Mouse (Mus musculus) limb, embryonic 12.5 days (tissue): ENCODE measurements around the gene Cdk12. TPM values are rescaled to one million over a fixed set of nuclear protein-coding genes. Genes with fewer than 3 reads are reported as not detected.
"Not testable (repeated sequence)": the region's sequence is repeated elsewhere in the genome, so short reads cannot be mapped to it uniquely, and the experiment has no call there.

Source experiments
- ATAC-seq: fragments of 200-750 bp; cut with Nextera tagmentation; 2 replicates; pipeline ENCODE4 v1.8.0; 2017; ENCODE audit warnings: low read depth, moderate TSS enrichment; ENCODE audit not compliant: insufficient number of reproducible peaks, insufficient read depth, low FRiP score, low TSS enrichment
- H3K27ac ChIP-seq: fragments of 300-500 bp; sonication (generic); 2 replicates; pipeline ENCODE4 v1.5.1; 2016; ENCODE audit warnings: mild to moderate bottlenecking, moderate library complexity
- H3K27me3 ChIP-seq: fragments of 300-500 bp; sonication (generic); 2 replicates; pipeline ENCODE4 v1.6.1; 2016; ENCODE audit warnings: mild to moderate bottlenecking, moderate library complexity
- H3K36me3 ChIP-seq: fragments of 300-500 bp; sonication (generic); 2 replicates; pipeline ENCODE4 v1.6.1; 2016; ENCODE audit warnings: mild to moderate bottlenecking, moderate library complexity
- H3K4me1 ChIP-seq: fragments of 300-500 bp; sonication (generic); replicated peaks from 2 replicates; pipeline ENCODE4 v1.6.1; 2016
- H3K4me2 ChIP-seq: fragments of 300-500 bp; sonication (generic); 2 replicates; pipeline ENCODE4 v1.6.1; 2016; ENCODE audit warnings: mild to moderate bottlenecking, moderate library complexity
- H3K4me3 ChIP-seq: fragments of 300-500 bp; sonication (generic); replicated peaks from 2 replicates; pipeline ENCODE4 v1.5.1; 2016; ENCODE audit warnings: mild to moderate bottlenecking
- H3K9ac ChIP-seq: fragments of 300-500 bp; sonication (generic); replicated peaks from 2 replicates; pipeline ENCODE4 v1.6.1; 2016; ENCODE audit warnings: mild to moderate bottlenecking, moderate library complexity
- H3K9me3 ChIP-seq: fragments of 300-500 bp; sonication (generic); 2 replicates; pipeline ENCODE4 v1.6.1; 2016; ENCODE audit warnings: mild to moderate bottlenecking, moderate library complexity
- whole genome bisulfite sequencing: fragments of 180-500 bp; shearing (Covaris S2); methylation state at CpG from one replicate; pipeline ENCODE4 v1.1.7; 2016; 5-methylcytosine and 5-hydroxymethylcytosine counted together
- polyA plus RNA-seq: library from polyadenylated mRNA; unstranded; fragments of >200 nt; fragmentation: Nextera tagmentation; extraction: Ambion mirVana; gene quantifications from 2 replicates; pipeline ENCODE4 v1.2.1, GENCODE M21; 2016

The Cdk12 gene
- 15.1 and 17.0 TPM in 2 replicates for polyA plus RNA-seq

DNA sequence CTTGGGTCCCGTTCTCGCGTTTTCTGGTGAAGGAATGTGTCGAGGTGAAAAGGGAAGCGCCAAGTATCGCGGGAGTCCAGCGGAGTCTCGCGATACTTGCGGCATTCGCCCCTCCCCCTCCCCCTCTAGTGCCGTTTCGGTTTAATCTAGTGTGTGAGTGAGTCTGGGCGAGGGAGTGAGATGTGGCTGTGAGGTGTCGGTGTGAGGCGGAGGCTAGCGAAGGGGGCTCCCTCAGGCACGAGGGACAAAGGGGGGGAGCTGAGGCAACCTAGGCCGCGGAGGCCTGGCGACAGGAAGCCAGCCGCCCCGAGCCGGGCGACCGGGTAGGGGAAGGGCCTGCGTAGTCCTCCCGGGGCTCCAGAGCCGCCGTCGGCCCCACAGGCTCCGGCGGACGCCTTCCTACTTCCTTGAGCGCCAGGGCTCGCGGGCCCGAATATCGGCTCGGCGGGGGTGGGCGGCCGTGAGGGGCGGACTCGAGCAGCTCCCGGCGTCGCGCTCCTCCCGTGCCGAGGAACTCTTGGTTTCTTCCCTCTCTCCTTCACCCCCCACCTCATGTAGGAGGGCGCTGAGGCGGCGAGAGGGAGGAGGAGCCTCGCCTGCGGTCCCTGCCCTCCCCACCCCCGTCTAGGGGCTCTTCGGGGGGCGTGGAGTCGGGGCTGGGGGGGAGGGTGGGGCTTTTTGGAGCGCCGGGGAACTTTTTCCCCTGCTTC is at the start of gene Cdk12:
TSS of gene Cdk12 (plus strand) at position 419 of the 710 bp plus-strand sequence.
- under 1% methylated on average over 59 of the region's 63 CpGs for WGBS

DNA sequence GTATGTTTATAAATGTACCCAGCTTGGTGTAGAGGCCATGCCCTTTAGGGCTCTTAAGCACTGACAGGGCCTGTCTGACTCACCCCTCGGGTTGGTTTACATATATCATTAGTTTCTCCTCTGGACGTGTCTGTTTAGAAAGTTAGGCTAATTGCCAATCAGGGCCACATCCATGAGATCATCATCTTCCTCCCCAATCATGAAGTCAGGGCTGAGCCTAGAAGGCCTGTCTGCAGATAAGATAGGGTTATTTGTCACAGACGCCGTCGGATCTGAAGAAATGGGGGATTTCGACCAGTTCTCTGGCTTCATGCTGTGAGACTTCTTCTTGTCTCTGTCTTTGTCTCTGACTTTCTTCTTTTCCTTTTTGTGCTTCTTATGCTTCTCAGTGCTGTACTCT is 47.8 kb upstream of the Cdk12 start:
- 84% methylated on average over 6 of the region's 6 CpGs for WGBS
- Histone ChIP-seq H3K9me3 (no peaks in the 10 kb centered on the region), H3K9ac (no peak overlapping the region), H3K27ac (no peak overlapping the region), H3K27me3 (no peaks in the 10 kb centered on the region), H3K4me1 (no peaks in the 10 kb centered on the region), H3K4me2 (no peak overlapping the region), H3K36me3 (peaks cover 56% of the 10 kb centered on the region), H3K4me3 (no peak overlapping the region)
- ATAC-seq, result no peak

More for the DNA sequence above, at the start of gene Cdk12:
- ATAC-seq, result peak; percentile 87
- Histone ChIP-seq H3K4me2 (peak within 1 kb of the TSS; percentile 92), H3K4me3 (peak within 1 kb of the TSS; percentile 84), H3K36me3 (peaks cover 15% of the 10 kb centered on the region), H3K27me3 (no peaks in the 10 kb centered on the region), H3K9ac (peak within 1 kb of the TSS; percentile 99), H3K4me1 (peaks cover 11% of the 10 kb centered on the region), H3K27ac (peak within 1 kb of the TSS; percentile 100), H3K9me3 (no peaks in the 10 kb centered on the region)

GRCm38 (mm10) chr11:98168400-98168799 is 34.5 kb upstream of the Cdk12 start:
- WGBS, result 82% methylated on average over 1 of the region's 1 CpGs
- H3K36me3 ChIP-seq, result peaks cover 86% of the 10 kb centered on the region

GRCm38 (mm10) chr11:98182149-98182548 is 20.7 kb upstream of the Cdk12 start:
- not testable (repeated sequence) for H3K27me3 ChIP-seq, H3K4me3 ChIP-seq, H3K9ac ChIP-seq, H3K4me1 ChIP-seq, H3K9me3 ChIP-seq, ATAC-seq, H3K27ac ChIP-seq, H3K4me2 ChIP-seq
- WGBS, result 99% methylated on average over 3 of the region's 3 CpGs
- peaks cover 94% of the 10 kb centered on the region for H3K36me3 ChIP-seq

More at GRCm38 (mm10) chr11:98168400-98168799, 34.5 kb upstream of the Cdk12 start:
- Histone ChIP-seq H3K4me3 (no peak overlapping the region), H3K27me3 (no peaks in the 10 kb centered on the region), H3K9ac (no peak overlapping the region), H3K27ac (no peak overlapping the region), H3K9me3 (no peaks in the 10 kb centered on the region), H3K4me2 (no peak overlapping the region), H3K4me1 (no peaks in the 10 kb centered on the region)
- ATAC-seq, result no peak

DNA sequence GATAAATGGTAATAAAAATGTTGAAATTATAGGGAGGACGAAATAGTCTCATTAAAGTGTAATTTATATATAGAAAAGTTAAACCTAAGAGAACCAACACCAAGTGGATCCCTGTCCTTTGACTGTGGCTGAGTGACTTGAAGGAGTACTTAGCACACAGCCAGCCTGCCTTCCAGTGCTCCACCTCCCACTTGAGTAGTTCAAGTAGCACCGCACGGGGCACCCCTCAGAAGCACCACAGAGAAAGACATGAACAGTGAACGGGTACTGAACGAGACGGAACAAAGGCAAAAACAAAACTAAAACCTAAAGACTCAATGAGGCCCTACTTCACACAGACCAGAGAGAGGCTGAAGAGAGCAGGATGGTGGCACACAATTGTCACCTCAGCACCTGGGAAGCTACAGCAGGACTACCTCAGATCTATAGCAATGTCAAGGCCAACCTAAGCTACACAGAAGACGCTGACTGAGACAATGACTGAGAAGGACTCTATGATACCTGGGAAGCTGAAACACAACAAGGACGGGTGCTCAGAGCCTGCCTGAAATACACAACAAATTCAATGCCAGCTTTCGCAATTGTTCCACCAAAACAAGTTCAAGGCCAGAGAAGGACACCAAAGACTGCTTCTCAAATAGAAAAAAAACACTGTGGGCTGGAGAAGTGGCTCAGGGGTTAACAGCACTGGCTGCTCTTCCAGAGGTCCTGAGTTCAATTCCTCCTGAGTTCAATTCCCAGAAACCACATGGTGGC is 15.0 kb upstream of the Cdk12 start:
- no peak overlapping the region for H3K4me3 ChIP-seq
- H3K36me3 ChIP-seq, result peaks cover 82% of the 10 kb centered on the region
- H3K27ac ChIP-seq, result no peak overlapping the region
- H3K27me3 ChIP-seq, result no peaks in the 10 kb centered on the region
- no peak overlapping the region for H3K4me2 ChIP-seq
- H3K9ac ChIP-seq, result no peak overlapping the region
- no peak for ATAC-seq
- H3K4me1 ChIP-seq, result peaks cover 13% of the 10 kb centered on the region
- WGBS, result 92% methylated on average over 9 of the region's 9 CpGs
- H3K9me3 ChIP-seq, result no peaks in the 10 kb centered on the region

GRCm38 (mm10) chr11:98190820-98191219 is 12.0 kb upstream of the Cdk12 start:
- WGBS, result 93% methylated on average over 5 of the region's 5 CpGs
- H3K9me3 ChIP-seq, result no peaks in the 10 kb centered on the region
- no peaks in the 10 kb centered on the region for H3K27me3 ChIP-seq
- ATAC-seq, result no peak
- no peak overlapping the region for H3K9ac ChIP-seq
- no peak overlapping the region for H3K27ac ChIP-seq
- H3K4me3 ChIP-seq, result no peak overlapping the region
- no peak overlapping the region for H3K4me2 ChIP-seq
- peaks cover 52% of the 10 kb centered on the region for H3K36me3 ChIP-seq
- peaks cover 13% of the 10 kb centered on the region for H3K4me1 ChIP-seq

DNA sequence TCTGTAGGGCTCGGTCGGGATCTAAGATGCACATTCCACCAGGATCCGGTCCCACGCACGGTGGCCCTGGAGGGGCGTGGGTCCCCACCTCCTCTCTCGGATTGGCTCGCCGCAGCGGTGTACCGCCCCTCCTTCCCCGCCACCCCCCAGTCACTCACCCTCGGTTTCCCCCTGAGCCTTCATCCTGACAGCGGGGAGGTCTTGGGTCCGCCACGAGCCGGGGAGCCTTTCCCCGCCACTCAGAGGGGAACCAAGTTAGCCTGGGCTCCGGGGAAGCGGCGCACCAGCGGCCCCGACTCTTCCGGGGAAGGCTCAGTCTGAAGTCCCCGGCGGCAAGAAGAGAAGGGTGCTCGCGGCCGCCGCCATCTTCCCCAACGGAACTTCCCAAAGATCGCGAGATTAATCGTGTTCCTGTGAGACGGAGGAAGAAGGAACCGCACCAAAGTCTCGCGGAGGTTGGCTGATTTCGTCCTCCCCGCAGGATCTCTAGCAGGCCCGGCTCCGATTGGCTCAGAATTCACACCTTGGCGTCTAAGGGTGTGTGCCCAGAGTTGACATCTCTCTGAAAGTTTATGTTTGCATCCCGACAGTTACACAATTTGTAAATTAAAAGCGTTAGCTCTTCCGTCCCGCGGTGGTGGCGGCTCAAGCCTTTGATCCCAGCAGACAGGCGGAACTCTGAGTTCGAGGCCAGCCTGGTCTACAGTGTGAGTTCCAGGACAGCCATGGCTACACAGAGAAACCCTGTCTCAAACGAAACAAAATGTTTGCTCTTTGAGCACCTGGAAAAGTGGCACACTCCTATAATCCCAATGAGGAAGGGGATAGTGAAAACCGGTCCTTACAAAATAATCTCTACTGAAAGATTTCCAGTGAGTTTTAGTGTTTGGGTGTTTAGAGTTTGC is 9.7 kb upstream of the Cdk12 start, which contains the start of gene Med1:
TSS of gene Med1 (minus strand) at position 393 of the 905 bp plus-strand sequence.
- peaks cover 31% of the 10 kb centered on the region for H3K36me3 ChIP-seq
- WGBS, result 1% methylated on average over 52 of the region's 53 CpGs
- no peaks in the 10 kb centered on the region for H3K9me3 ChIP-seq
- peaks cover 13% of the 10 kb centered on the region for H3K4me1 ChIP-seq
- no peaks in the 10 kb centered on the region for H3K27me3 ChIP-seq
- H3K27ac ChIP-seq, result peak within 1 kb of the TSS; percentile 91
- peak; percentile 95 for ATAC-seq
- peak within 1 kb of the TSS; percentile 67 for H3K4me3 ChIP-seq
- H3K4me2 ChIP-seq, result peak within 1 kb of the TSS; percentile 82
- H3K9ac ChIP-seq, result peak within 1 kb of the TSS; percentile 89

- Histone ChIP-seq H3K4me3 (peak overlapping the region; percentile 84), H3K9me3 (no peaks in the 10 kb centered on the region), H3K27me3 (no peaks in the 10 kb centered on the region), H3K4me1 (peaks cover 11% of the 10 kb centered on the region), H3K36me3 (peaks cover 7% of the 10 kb centered on the region; the same call in 1 of the 2 replicates), H3K4me2 (peak overlapping the region; percentile 70), H3K9ac (peak overlapping the region; percentile 73), H3K27ac (peak overlapping the region; percentile 100)
- WGBS, result 5% methylated on average over 27 of the region's 27 CpGs
- ATAC-seq, result peak; percentile 2; the same call in 1 of the 2 replicates
These were observed 843 bp upstream of the Cdk12 start for GRCm38 (mm10) chr11:98201791-98202640.

DNA sequence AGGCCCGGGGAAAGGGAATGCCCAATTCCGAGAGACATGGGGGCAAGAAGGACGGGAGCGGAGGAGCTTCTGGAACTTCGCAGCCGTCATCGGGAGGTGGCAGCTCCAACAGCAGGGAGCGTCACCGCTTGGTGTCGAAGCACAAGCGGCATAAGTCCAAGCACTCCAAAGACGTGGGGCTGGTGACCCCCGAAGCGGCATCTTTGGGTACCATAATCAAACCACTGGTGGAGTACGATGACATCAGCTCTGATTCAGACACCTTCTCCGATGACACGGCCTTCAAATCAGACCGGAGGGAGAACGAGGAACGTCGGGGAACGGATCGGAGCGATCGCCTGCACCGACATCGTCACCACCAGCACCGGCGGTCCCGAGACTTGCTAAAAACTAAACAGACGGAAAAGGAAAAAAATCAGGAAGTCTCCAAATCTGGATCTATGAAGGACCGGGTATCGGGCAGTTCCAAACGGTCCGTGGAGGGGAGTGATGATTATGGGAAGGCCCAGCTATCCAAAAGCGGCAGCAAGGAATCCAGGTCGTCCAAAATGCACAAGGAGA is 572 bp downstream of the Cdk12 start:
- Histone ChIP-seq H3K9ac (peak overlapping the region; percentile 99), H3K4me2 (peak overlapping the region; percentile 92), H3K4me3 (peak overlapping the region; percentile 84), H3K4me1 (peaks cover 11% of the 10 kb centered on the region), H3K36me3 (peaks cover 21% of the 10 kb centered on the region), H3K27me3 (no peaks in the 10 kb centered on the region), H3K27ac (peak overlapping the region; percentile 100), H3K9me3 (no peaks in the 10 kb centered on the region)
- no peak for ATAC-seq
- under 1% methylated on average over 37 of the region's 37 CpGs for WGBS

- Histone ChIP-seq H3K4me3 (peak overlapping the region; percentile 84), H3K9me3 (no peaks in the 10 kb centered on the region), H3K4me1 (peaks cover 11% of the 10 kb centered on the region), H3K27me3 (no peaks in the 10 kb centered on the region), H3K36me3 (peaks cover 27% of the 10 kb centered on the region), H3K4me2 (peak overlapping the region; percentile 92), H3K27ac (peak overlapping the region; percentile 100), H3K9ac (peak overlapping the region; percentile 99)
- ATAC-seq, result no peak
- under 1% methylated on average over 16 of the region's 16 CpGs for WGBS
These were observed 1.1 kb downstream of the Cdk12 start for GRCm38 (mm10) chr11:98203931-98204421.
